Mouse (Mus musculus) small intestine, adult 2 months (tissue): Measurements from ENCODE around the gene Rtbdn.

Experiments
- CTCF ChIP-seq: fragments of 200-500 bp; IDR thresholded peaks from 2 replicates; pipeline ENCODE4 v1.5.1; 2012; ENCODE audit warnings: low read depth, mild to moderate bottlenecking, control low read depth, inconsistent platforms, low read length, moderate library complexity, mixed read lengths; ENCODE audit not compliant: insufficient replicate concordance, insufficient read length; ENCODE audit errors: extremely low read depth
- POLR2A ChIP-seq: fragments of 200-500 bp; IDR thresholded peaks from 2 replicates; pipeline ENCODE4 v1.6.1; 2012; ENCODE audit warnings: low read depth, mild to moderate bottlenecking, control low read depth, inconsistent platforms, low read length, moderate library complexity

DNA sequence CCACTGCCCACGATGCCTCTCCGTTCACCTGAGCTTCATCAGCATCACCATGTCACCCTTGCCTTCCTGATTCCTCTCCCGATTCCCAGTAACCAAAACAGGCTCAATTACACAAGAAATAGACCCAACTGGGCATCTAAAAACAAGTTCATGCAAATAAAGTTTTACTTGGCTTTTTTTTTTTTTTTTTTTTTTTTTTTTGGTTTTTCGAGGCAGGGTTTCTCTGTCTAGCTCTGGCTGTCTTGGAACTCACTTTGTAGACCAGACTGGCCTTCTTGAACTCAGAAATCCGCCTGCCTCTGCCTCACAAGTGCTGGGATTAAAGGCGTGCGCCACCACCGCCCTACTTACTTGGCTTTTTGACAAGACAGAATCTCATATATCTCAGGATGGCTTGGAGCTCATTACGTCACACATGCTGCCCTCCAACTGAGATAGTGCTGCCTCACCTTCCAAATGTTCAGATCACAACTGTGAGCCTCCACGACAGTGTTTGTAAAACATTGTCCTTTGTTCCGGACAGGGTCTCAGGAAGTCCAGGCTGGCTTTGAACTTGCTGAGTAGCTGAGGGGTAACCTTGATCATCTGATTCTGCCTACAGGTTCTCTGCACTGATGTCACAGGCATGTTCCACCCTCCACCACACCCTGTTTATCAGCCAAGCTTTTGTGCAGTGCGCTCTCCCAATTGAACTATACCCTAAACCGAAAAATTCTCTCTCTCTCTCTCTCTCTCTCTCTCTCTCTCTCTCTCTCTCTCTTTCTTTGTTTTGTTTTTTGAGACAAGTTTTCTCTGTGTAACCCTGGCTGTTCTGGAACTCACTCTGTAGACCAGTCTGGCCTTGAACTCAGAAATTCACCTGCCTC, 8.9 kb upstream of the Rtbdn start:
- no peak for TF ChIP-seq CTCF
- TF ChIP-seq POLR2A: no peak
